Mouse (Mus musculus) liver, embryonic 16.5 days (tissue): ENCODE measurements around the gene Gm28035. TPM values are rescaled to one million over a fixed set of nuclear protein-coding genes. Genes with fewer than 3 reads are reported as not detected.
A peak's percentile ranks its signal among the peaks of the same experiment; 100 is the strongest.

Experiments
- ATAC-seq: fragments of 200-750 bp; cut with Nextera tagmentation; 2 replicates; pipeline ENCODE4 v1.8.0; 2017; ENCODE audit warnings: low read depth, mild to moderate bottlenecking, moderate number of reproducible peaks, moderate library complexity
- H3K27ac ChIP-seq: fragments of 300-500 bp; sonication (generic); 2 replicates; pipeline ENCODE4 v1.5.1; 2014; ENCODE audit warnings: mild to moderate bottlenecking, low read length
- H3K27me3 ChIP-seq: fragments of 300-500 bp; sonication (generic); 2 replicates; pipeline ENCODE4 v1.6.1; 2014; ENCODE audit warnings: low read depth, low read length, mixed read lengths; ENCODE audit not compliant: control insufficient read depth, insufficient read depth
- H3K36me3 ChIP-seq: fragments of 300-500 bp; sonication (generic); 2 replicates; pipeline ENCODE4 v1.6.1; 2014; ENCODE audit warnings: mild to moderate bottlenecking; ENCODE audit not compliant: control insufficient read depth, insufficient read depth
- H3K4me1 ChIP-seq: fragments of 300-500 bp; sonication (generic); 2 replicates; pipeline ENCODE4 v1.6.1; 2014; ENCODE audit warnings: low read depth, low read length, mixed read lengths; ENCODE audit not compliant: control insufficient read depth
- H3K4me2 ChIP-seq: fragments of 300-500 bp; sonication (generic); 2 replicates; pipeline ENCODE4 v1.6.1; 2014; ENCODE audit warnings: low read depth, low read length, mixed read lengths
- H3K4me3 ChIP-seq: fragments of 300-500 bp; sonication (generic); 2 replicates; pipeline ENCODE4 v1.5.1; 2014; ENCODE audit warnings: low read depth, mild to moderate bottlenecking, low read length
- H3K9ac ChIP-seq: fragments of 300-500 bp; sonication (generic); 2 replicates; pipeline ENCODE4 v1.6.1; 2014; ENCODE audit warnings: low read depth, low read length
- H3K9me3 ChIP-seq: fragments of 300-500 bp; sonication (generic); replicated peaks from 2 replicates; pipeline ENCODE4 v1.6.1; 2016; ENCODE audit warnings: low read length; ENCODE audit not compliant: control insufficient read depth
- WGBS: fragments of 180-500 bp; shearing (Covaris S2); extraction: QIAGEN DNeasy Blood & Tissue Kit; methylation state at CpG from one replicate; pipeline ENCODE4 v1.1.7; 2014; ENCODE audit not compliant: insufficient replicate concordance; 5-methylcytosine and 5-hydroxymethylcytosine counted together
- polyA plus RNA-seq: library from polyadenylated mRNA; unstranded; fragments of >200 nt; fragmentation: Nextera tagmentation; extraction: Ambion mirVana; gene quantifications from 2 replicates; pipeline ENCODE4 v1.2.1, GENCODE M21; 2015

Gene Gm28035
- polyA plus RNA-seq, 1 experiment from 2014 or later = 0.15 TPM

GRCm38 (mm10) chr2:30235593-30235992, 4.8 kb upstream of the Gm28035 start:
- Histone ChIP-seq H3K27ac (no peak overlapping the region), H3K4me2 (no peak overlapping the region), H3K9ac (no peak overlapping the region), H3K4me1 (peaks cover 29% of the 10 kb centered on the region), H3K4me3 (no peak overlapping the region), H3K9me3 (peaks cover 4% of the 10 kb centered on the region; the same call in 1 of the 2 replicates), H3K27me3 (no peaks in the 10 kb centered on the region), H3K36me3 (peaks cover 2% of the 10 kb centered on the region)
- no peak for ATAC-seq
- 42% methylated on average over 5 of the region's 5 CpGs for WGBS

- Histone ChIP-seq H3K27ac (peak overlapping the region; percentile 77), H3K4me1 (peaks cover 32% of the 10 kb centered on the region), H3K4me3 (peak overlapping the region; percentile 94), H3K9ac (peak overlapping the region; percentile 95), H3K9me3 (peaks cover 2% of the 10 kb centered on the region; the same call in 1 of the 2 replicates), H3K27me3 (no peaks in the 10 kb centered on the region), H3K36me3 (peaks cover 10% of the 10 kb centered on the region), H3K4me2 (peak overlapping the region; percentile 86)
- WGBS = 4% methylated on average over 18 of the region's 18 CpGs
- ATAC-seq = no peak
Measured at GRCm38 (mm10) chr2:30236426-30237198, 3.8 kb upstream of the Gm28035 start.

- peaks cover 33% of the 10 kb centered on the region for H3K4me1 ChIP-seq
- WGBS = under 1% methylated on average over 55 of the region's 67 CpGs
Measured at GRCm38 (mm10) chr2:30237199-30237880, 3.0 kb upstream of the Gm28035 start, which contains the start of gene Lrrc8a. TSS of gene Lrrc8a (plus strand) at chr2:30237715.

GRCm38 (mm10) chr2:30237881-30238280, 2.5 kb upstream of the Gm28035 start:
- Histone ChIP-seq H3K27ac (peak overlapping the region; percentile 77), H3K36me3 (peaks cover 10% of the 10 kb centered on the region), H3K4me2 (peak overlapping the region; percentile 86), H3K27me3 (no peaks in the 10 kb centered on the region), H3K4me3 (peak overlapping the region; percentile 94), H3K9me3 (no peaks in the 10 kb centered on the region; the same call in 1 of the 2 replicates), H3K9ac (peak overlapping the region; percentile 95), H3K4me1 (peaks cover 39% of the 10 kb centered on the region)
- WGBS = under 1% methylated on average over 34 of the region's 42 CpGs
- peak; percentile 79 for ATAC-seq

More at GRCm38 (mm10) chr2:30237199-30237880, 3.0 kb upstream of the Gm28035 start, which contains the start of gene Lrrc8a:
- Histone ChIP-seq H3K9me3 (peaks cover 1% of the 10 kb centered on the region; the same call in 1 of the 2 replicates), H3K4me3 (peak within 1 kb of the TSS; percentile 94), H3K27ac (peak within 1 kb of the TSS; percentile 77), H3K36me3 (peaks cover 10% of the 10 kb centered on the region), H3K4me2 (peak within 1 kb of the TSS; percentile 86), H3K9ac (peak within 1 kb of the TSS; percentile 95), H3K27me3 (no peaks in the 10 kb centered on the region)
- peak; percentile 92 for ATAC-seq

GRCm38 (mm10) chr2:30238906-30239465, 1.4 kb upstream of the Gm28035 start:
- H3K9me3 ChIP-seq = no peaks in the 10 kb centered on the region
- peaks cover 16% of the 10 kb centered on the region for H3K36me3 ChIP-seq
- peak overlapping the region; percentile 94 for H3K4me3 ChIP-seq
- no peaks in the 10 kb centered on the region for H3K27me3 ChIP-seq
- H3K27ac ChIP-seq = peak overlapping the region; percentile 77
- WGBS = 50% methylated on average over 3 of the region's 3 CpGs
- peaks cover 43% of the 10 kb centered on the region for H3K4me1 ChIP-seq
- no peak for ATAC-seq
- H3K9ac ChIP-seq = peak overlapping the region; percentile 95
- H3K4me2 ChIP-seq = peak overlapping the region; percentile 86

- H3K4me2 ChIP-seq = peak overlapping the region; percentile 86
- peak overlapping the region; percentile 95 for H3K9ac ChIP-seq
- H3K9me3 ChIP-seq = no peaks in the 10 kb centered on the region
- H3K4me3 ChIP-seq = peak overlapping the region; percentile 17
- H3K27ac ChIP-seq = peak overlapping the region; percentile 77
- H3K4me1 ChIP-seq = peaks cover 43% of the 10 kb centered on the region
- H3K27me3 ChIP-seq = no peaks in the 10 kb centered on the region
- 25% methylated on average over 4 of the region's 4 CpGs for WGBS
- peak; percentile 24 for ATAC-seq
- peaks cover 16% of the 10 kb centered on the region for H3K36me3 ChIP-seq
Measured at GRCm38 (mm10) chr2:30239777-30240176, 590 bp upstream of the Gm28035 start.

GRCm38 (mm10) chr2:30242509-30242908, 2.1 kb downstream of the Gm28035 start:
- peaks cover 44% of the 10 kb centered on the region for H3K4me1 ChIP-seq
- WGBS = 60% methylated on average over 4 of the region's 4 CpGs
- H3K9me3 ChIP-seq = no peaks in the 10 kb centered on the region
- peaks cover 16% of the 10 kb centered on the region for H3K36me3 ChIP-seq
- H3K4me2 ChIP-seq = no peak overlapping the region
- H3K27ac ChIP-seq = peak overlapping the region; percentile 39; the same call in 1 of the 2 replicates
- ATAC-seq = no peak
- no peak overlapping the region for H3K9ac ChIP-seq
- H3K27me3 ChIP-seq = no peaks in the 10 kb centered on the region
- no peak overlapping the region for H3K4me3 ChIP-seq

GRCm38 (mm10) chr2:30243391-30243790, 3.0 kb downstream of the Gm28035 start:
- H3K36me3 ChIP-seq = peaks cover 16% of the 10 kb centered on the region
- H3K4me1 ChIP-seq = peaks cover 41% of the 10 kb centered on the region
- WGBS = 90% methylated on average over 4 of the region's 4 CpGs
- no peak overlapping the region for H3K4me2 ChIP-seq
- H3K27ac ChIP-seq = no peak overlapping the region
- no peaks in the 10 kb centered on the region for H3K9me3 ChIP-seq
- H3K27me3 ChIP-seq = no peaks in the 10 kb centered on the region
- H3K4me3 ChIP-seq = no peak overlapping the region
- no peak for ATAC-seq
- H3K9ac ChIP-seq = no peak overlapping the region
